Mouse (Mus musculus): ENCODE results near the gene Rhbg. TPM values are rescaled to one million over a fixed set of nuclear protein-coding genes. Genes with fewer than 3 reads are reported as not detected.

The Rhbg gene
- polyA plus RNA-seq, 1 experiment from 2014 or later, result 20.1 TPM

DNA sequence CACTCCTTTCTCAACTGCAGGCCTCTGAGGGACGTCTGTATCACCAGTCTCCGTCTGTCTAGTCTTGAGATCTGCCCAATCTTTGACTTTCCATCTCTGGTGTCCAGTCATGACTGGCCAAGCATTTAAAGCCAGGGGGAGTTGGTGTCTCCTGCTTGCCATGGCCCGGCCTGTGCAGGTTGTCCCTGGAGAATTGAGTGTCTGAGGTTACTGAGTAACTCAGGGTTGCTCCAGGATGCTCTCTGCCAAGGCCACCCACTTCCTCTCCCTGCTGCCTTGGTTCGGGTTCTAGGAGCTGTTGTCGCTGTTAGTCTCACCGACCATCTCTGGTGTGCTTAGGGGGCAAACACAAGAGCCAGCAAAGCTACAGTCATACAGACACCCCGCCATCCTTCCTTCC, 1.9 kb upstream of the Rhbg start:
- Histone ChIP-seq H3K36me3 (no peaks in the 10 kb centered on the region), H3K4me3 (replicated peaks) (no peak overlapping the region), H3K9ac (no peak overlapping the region), H3K9me3 (replicated peaks) (no peaks in the 10 kb centered on the region), H3K4me2 (replicated peaks) (no peak overlapping the region), H3K27me3 (peaks cover 37% of the 10 kb centered on the region), H3K27ac (replicated peaks) (no peak overlapping the region), H3K4me1 (peaks cover 8% of the 10 kb centered on the region)
- WGBS, result 75% methylated on average over 7 of the region's 7 CpGs
- ATAC-seq (ENCODE audit: insufficient number of reproducible peaks, low FRiP score, low TSS enrichment, low read depth), result no peak

GRCm38 (mm10) chr3:88255950-88256349, 1.4 kb upstream of the Rhbg start:
- H3K36me3 ChIP-seq, result no peaks in the 10 kb centered on the region
- H3K4me2 ChIP-seq (replicated peaks), result no peak overlapping the region
- 54% methylated on average over 6 of the region's 6 CpGs for WGBS
- H3K4me3 ChIP-seq (replicated peaks), result no peak overlapping the region
- peaks cover 37% of the 10 kb centered on the region for H3K27me3 ChIP-seq
- H3K27ac ChIP-seq (replicated peaks), result no peak overlapping the region
- H3K4me1 ChIP-seq, result peaks cover 8% of the 10 kb centered on the region
- 0 out of 2 replicates have a peak, but pooled peaks have one; percentile 30 for ATAC-seq (ENCODE audit: insufficient number of reproducible peaks, low FRiP score, low TSS enrichment, low read depth)
- H3K9ac ChIP-seq, result no peak overlapping the region
- no peaks in the 10 kb centered on the region for H3K9me3 ChIP-seq (replicated peaks)

GRCm38 (mm10) chr3:88252739-88253138, 1.8 kb downstream of the Rhbg start:
- WGBS, result 69% methylated on average over 6 of the region's 6 CpGs
- Histone ChIP-seq H3K4me2 (replicated peaks) (no peak overlapping the region), H3K4me3 (replicated peaks) (no peak overlapping the region), H3K9ac (no peak overlapping the region), H3K27me3 (peaks cover 37% of the 10 kb centered on the region), H3K4me1 (peaks cover 14% of the 10 kb centered on the region), H3K27ac (replicated peaks) (no peak overlapping the region), H3K36me3 (no peaks in the 10 kb centered on the region), H3K9me3 (replicated peaks) (no peaks in the 10 kb centered on the region)
- ATAC-seq (ENCODE audit: insufficient number of reproducible peaks, low FRiP score, low TSS enrichment, low read depth), result no peak

- ATAC-seq (ENCODE audit: insufficient number of reproducible peaks, low FRiP score, low TSS enrichment, low read depth), result no peak
- H3K9me3 ChIP-seq (replicated peaks), result no peaks in the 10 kb centered on the region
- H3K27ac ChIP-seq (replicated peaks), result 0 out of 2 replicates have a peak overlapping the region, but pooled peaks have one; percentile 40
- H3K27me3 ChIP-seq, result peaks cover 31% of the 10 kb centered on the region
- no peak overlapping the region for H3K9ac ChIP-seq
- WGBS, result 66% methylated on average over 11 of the region's 11 CpGs
- no peak overlapping the region for H3K4me3 ChIP-seq (replicated peaks)
- H3K4me1 ChIP-seq, result peaks cover 14% of the 10 kb centered on the region; the same call in 1 of the 2 replicates
- no peaks in the 10 kb centered on the region for H3K36me3 ChIP-seq
- no peak overlapping the region for H3K4me2 ChIP-seq (replicated peaks)
Observed at GRCm38 (mm10) chr3:88248406-88248805, 6.1 kb downstream of the Rhbg start.

DNA sequence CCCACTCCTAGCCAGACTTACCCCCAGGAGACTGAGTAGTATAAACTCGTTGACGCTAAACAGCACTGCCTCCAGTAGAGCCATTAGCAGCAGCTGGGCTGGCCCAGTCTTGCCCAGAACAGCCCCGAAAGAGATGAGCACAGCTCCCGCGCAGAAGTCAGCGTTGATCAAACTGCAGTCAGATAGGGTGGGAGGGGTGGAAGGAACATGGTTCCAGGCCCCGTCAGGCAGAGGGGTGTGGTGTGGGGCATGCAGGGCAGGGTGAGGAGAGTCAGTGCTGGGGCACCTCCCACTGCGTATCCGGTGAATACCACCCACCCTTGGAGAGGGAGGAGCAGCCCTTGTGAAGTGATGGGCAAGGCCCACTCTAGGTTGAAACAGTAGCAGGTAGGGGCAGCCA, 6.8 kb downstream of the Rhbg start:
- no peak overlapping the region for H3K4me2 ChIP-seq (replicated peaks)
- no peaks in the 10 kb centered on the region for H3K9me3 ChIP-seq (replicated peaks)
- H3K4me1 ChIP-seq, result peaks cover 14% of the 10 kb centered on the region; the same call in 1 of the 2 replicates
- no peak overlapping the region for H3K9ac ChIP-seq
- peaks cover 32% of the 10 kb centered on the region for H3K27me3 ChIP-seq
- WGBS, result 47% methylated on average over 9 of the region's 9 CpGs
- no peaks in the 10 kb centered on the region for H3K36me3 ChIP-seq
- peak; percentile 36; the same call in 1 of the 2 replicates for ATAC-seq (ENCODE audit: insufficient number of reproducible peaks, low FRiP score, low TSS enrichment, low read depth)
- H3K4me3 ChIP-seq (replicated peaks), result no peak overlapping the region
- H3K27ac ChIP-seq (replicated peaks), result peak overlapping the region; percentile 40; the same call in 1 of the 2 replicates

DNA sequence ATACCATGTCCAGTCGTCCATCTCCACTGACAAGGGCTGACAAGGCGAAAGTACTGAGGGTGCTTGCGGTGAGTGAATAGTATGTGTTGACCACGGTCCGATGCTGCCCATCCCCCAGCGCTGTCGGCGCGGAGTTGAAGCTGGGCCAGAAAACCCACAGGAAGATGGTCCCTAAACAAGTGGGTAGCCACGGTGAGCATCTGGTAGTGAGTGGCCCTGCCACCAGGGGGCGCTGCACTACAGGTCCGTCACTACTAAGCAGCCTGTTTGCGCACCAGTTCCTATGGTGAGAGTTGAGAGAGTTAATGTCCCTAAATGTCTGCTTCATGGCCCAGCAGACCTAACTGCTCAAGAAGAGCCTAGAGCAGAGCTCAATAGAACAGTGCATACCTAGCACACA, 8.7 kb downstream of the Rhbg start:
- no peak overlapping the region for H3K9ac ChIP-seq
- H3K9me3 ChIP-seq (replicated peaks), result no peaks in the 10 kb centered on the region
- peaks cover 20% of the 10 kb centered on the region for H3K4me1 ChIP-seq
- H3K27me3 ChIP-seq, result peaks cover 48% of the 10 kb centered on the region
- H3K4me3 ChIP-seq (replicated peaks), result no peak overlapping the region
- no peak for ATAC-seq (ENCODE audit: insufficient number of reproducible peaks, low FRiP score, low TSS enrichment, low read depth)
- no peak overlapping the region for H3K4me2 ChIP-seq (replicated peaks)
- H3K27ac ChIP-seq (replicated peaks), result no peak overlapping the region
- H3K36me3 ChIP-seq, result no peaks in the 10 kb centered on the region
- WGBS, result 20% methylated on average over 13 of the region's 13 CpGs

DNA sequence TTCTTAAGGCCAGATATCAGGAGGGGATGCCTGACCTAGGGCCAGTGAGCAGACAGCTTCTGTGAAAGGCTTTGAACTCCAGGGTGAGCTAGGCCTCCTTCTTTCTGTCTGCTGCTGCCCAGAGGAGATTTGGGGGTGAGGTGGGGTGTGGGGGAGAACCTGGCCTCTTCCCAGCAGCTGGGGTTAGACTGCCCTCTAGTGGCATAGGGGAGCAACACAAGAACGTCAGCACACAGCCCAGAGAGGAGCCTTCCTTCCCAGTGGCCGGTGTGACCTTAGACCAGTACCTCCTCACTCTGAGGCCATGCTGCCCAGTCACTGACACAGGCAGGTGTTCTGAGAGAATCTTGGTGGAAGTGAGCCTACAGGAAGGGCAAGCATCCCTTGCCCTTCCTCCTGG, 10.4 kb downstream of the Rhbg start:
- H3K4me1 ChIP-seq, result peaks cover 20% of the 10 kb centered on the region
- WGBS, result 9% methylated on average over 2 of the region's 2 CpGs
- H3K9ac ChIP-seq, result no peak overlapping the region
- H3K4me3 ChIP-seq (replicated peaks), result no peak overlapping the region
- no peak for ATAC-seq (ENCODE audit: insufficient number of reproducible peaks, low FRiP score, low TSS enrichment, low read depth)
- H3K9me3 ChIP-seq (replicated peaks), result no peaks in the 10 kb centered on the region
- no peaks in the 10 kb centered on the region for H3K36me3 ChIP-seq
- H3K27ac ChIP-seq (replicated peaks), result no peak overlapping the region
- no peak overlapping the region for H3K4me2 ChIP-seq (replicated peaks)
- H3K27me3 ChIP-seq, result peaks cover 66% of the 10 kb centered on the region

DNA sequence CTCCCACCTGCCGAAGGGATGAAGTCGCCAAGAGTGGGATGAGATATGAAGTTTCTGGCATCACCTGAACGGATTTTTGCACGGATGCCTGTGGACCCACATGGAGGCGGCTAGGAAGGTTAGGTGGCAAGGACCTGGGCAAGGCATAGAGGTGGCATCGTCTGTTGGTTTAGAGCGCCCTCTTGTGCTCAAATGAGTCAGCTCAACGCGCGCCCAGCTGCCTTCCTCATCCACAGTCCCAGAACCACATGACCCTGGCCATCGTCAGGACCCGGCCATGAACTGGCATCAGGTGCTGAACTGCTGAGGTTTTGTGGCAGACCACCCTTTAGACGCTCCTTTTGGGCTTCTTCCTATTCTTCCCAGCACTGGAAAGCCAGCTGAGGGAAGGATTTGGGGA, 12.0 kb downstream of the Rhbg start:
- peaks cover 81% of the 10 kb centered on the region for H3K27me3 ChIP-seq
- H3K27ac ChIP-seq (replicated peaks), result no peak overlapping the region
- no peak overlapping the region for H3K9ac ChIP-seq
- H3K4me1 ChIP-seq, result peaks cover 13% of the 10 kb centered on the region
- no peaks in the 10 kb centered on the region for H3K36me3 ChIP-seq
- H3K4me3 ChIP-seq (replicated peaks), result no peak overlapping the region
- under 1% methylated on average over 13 of the region's 13 CpGs for WGBS
- no peak overlapping the region for H3K4me2 ChIP-seq (replicated peaks)
- H3K9me3 ChIP-seq (replicated peaks), result no peaks in the 10 kb centered on the region
- ATAC-seq (ENCODE audit: insufficient number of reproducible peaks, low FRiP score, low TSS enrichment, low read depth), result peak; percentile 61; the same call in 1 of the 2 replicates

DNA sequence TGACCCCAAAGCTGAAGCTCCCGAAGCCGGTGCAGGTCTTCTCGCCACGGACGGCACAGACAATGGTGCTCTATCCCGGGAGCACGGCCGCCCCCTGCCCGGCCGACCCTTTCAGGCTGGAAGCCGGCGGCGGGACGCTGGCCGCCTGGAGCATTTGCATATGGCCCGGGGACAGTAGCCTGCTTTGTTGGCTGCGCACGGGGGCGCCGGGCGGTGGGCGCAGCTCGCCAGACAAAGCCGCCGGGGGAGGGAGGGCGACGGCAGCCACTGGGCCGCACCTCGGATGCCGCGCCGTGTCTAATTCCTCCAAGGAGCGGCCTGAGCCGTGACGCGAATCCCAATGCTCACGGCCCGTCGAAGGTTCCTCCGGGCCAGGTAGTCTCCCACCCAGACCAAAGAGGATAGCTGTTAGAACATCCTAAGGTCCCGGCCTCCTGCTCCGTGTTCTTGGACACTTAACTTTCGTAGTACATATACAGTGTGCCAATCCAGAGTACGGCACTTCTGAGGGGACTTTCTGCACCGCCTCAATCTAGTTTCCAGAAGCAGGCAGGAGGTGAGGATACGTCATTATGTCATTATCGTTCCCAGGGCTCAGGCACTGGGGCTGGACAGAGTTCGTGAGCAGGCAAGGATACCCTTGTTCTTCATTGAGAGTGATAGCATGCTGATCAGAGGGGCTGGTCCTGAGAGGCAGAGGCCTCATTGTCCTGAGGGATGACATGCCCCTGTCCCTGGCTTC, 13.3 kb downstream of the Rhbg start:
- H3K4me3 ChIP-seq (replicated peaks), result peak overlapping the region; percentile 6; the same call in 1 of the 2 replicates

GRCm38 (mm10) chr3:88239446-88239845, 15.1 kb downstream of the Rhbg start:
- Histone ChIP-seq H3K4me2 (replicated peaks) (no peak overlapping the region), H3K27me3 (peaks cover 95% of the 10 kb centered on the region), H3K9me3 (replicated peaks) (no peaks in the 10 kb centered on the region), H3K4me1 (peaks cover 6% of the 10 kb centered on the region), H3K27ac (replicated peaks) (no peak overlapping the region), H3K4me3 (replicated peaks) (no peak overlapping the region), H3K36me3 (no peaks in the 10 kb centered on the region), H3K9ac (no peak overlapping the region)
- 46% methylated on average over 4 of the region's 4 CpGs for WGBS
- no peak for ATAC-seq (ENCODE audit: insufficient number of reproducible peaks, low FRiP score, low TSS enrichment, low read depth)

More for the DNA sequence above, 13.3 kb downstream of the Rhbg start:
- Histone ChIP-seq H3K9me3 (replicated peaks) (no peaks in the 10 kb centered on the region), H3K27me3 (peaks cover 94% of the 10 kb centered on the region), H3K4me1 (peaks cover 6% of the 10 kb centered on the region), H3K9ac (no peak overlapping the region), H3K27ac (replicated peaks) (no peak overlapping the region), H3K36me3 (no peaks in the 10 kb centered on the region), H3K4me2 (replicated peaks) (peak overlapping the region; percentile 31)
- WGBS, result 2% methylated on average over 39 of the region's 48 CpGs
- no peak for ATAC-seq (ENCODE audit: insufficient number of reproducible peaks, low FRiP score, low TSS enrichment, low read depth)

- Histone ChIP-seq H3K9ac (no peak overlapping the region), H3K36me3 (no peaks in the 10 kb centered on the region), H3K27me3 (peaks cover 93% of the 10 kb centered on the region), H3K4me2 (replicated peaks) (no peak overlapping the region), H3K4me3 (replicated peaks) (no peak overlapping the region), H3K27ac (replicated peaks) (no peak overlapping the region), H3K9me3 (replicated peaks) (no peaks in the 10 kb centered on the region), H3K4me1 (peaks cover 6% of the 10 kb centered on the region)
- no peak for ATAC-seq (ENCODE audit: insufficient number of reproducible peaks, low FRiP score, low TSS enrichment, low read depth)
- 40% methylated on average over 8 of the region's 8 CpGs for WGBS
Observed at GRCm38 (mm10) chr3:88238866-88239391, 15.6 kb downstream of the Rhbg start.
